In the genomic region with DNA sequence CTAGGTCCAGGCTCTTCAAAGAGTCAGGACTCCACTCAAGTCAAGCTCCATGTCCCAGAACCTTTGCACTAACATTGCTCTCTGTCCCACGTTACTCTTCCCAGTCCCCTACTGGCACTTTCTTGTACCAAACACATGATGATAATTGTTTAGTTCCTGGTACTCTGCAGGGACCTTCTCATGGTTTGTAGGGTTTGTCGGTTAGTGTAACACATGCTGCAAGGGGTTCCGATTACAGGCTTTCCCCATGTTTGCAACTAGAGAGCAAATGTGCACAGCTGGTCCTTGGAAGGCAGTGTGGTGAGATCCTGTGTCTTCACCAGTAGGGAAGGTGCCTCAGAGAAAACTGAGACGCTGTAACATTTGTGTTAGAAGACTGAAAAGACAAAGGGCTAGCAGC, we compare ENCODE assay signal across 8 mouse cellular contexts. TPM values are rescaled to one million over a fixed set of nuclear protein-coding genes. Genes with fewer than 3 reads are reported as not detected.
DNase-seq lines count a peak whose midpoint lies in the region; ATAC-seq lines count a peak whose summit lies in the region.

No protein-coding gene starts in this region.

- no peak for DNase-seq in heart, embryonic 10.5 days (ENCODE audit: low spot score)
- no peak for DNase-seq in heart, adult 8-10 months (ENCODE audit: low spot score)
- DNase-seq in retina, embryonic 14.5 days (ENCODE audit: low spot score) = peak; percentile 19
- DNase-seq in retina, postnatal 1 day = no peak
- no peak for DNase-seq in intestine, embryonic 14.5 days (ENCODE audit: low spot score)
- no peak for DNase-seq in layer of hippocampus, adult 8-10 months (ENCODE audit: low spot score in 2 of 2)
- no peak for DNase-seq in B cell, adult 2 months
- no peak for DNase-seq in cerebellum, postnatal 36 days

- H3K4me2 ChIP-seq in intestine, embryonic 14.5 days (ENCODE audit: low read length) = peak overlapping the region; percentile 28

- H3K9ac ChIP-seq in intestine, embryonic 14.5 days (ENCODE audit: low read length) = no peak overlapping the region

- no peaks in the 10 kb centered on the region for H3K36me3 ChIP-seq in heart, embryonic 10.5 days
- no peaks in the 10 kb centered on the region for H3K36me3 ChIP-seq in intestine, embryonic 14.5 days (ENCODE audit: control insufficient read depth, insufficient read depth, low read length)

- peak overlapping the region; percentile 82 for H3K27ac ChIP-seq in heart, embryonic 10.5 days
- peak overlapping the region; percentile 84 for H3K27ac ChIP-seq in intestine, embryonic 14.5 days (ENCODE audit: low read depth)

- no peak for ATAC-seq in intestine, embryonic 14.5 days (replicated peaks; ENCODE audit: low FRiP score, low TSS enrichment, low read depth)

- no peaks in the 10 kb centered on the region for H3K9me3 ChIP-seq in heart, embryonic 10.5 days
- no peaks in the 10 kb centered on the region for H3K9me3 ChIP-seq in intestine, embryonic 14.5 days (ENCODE audit: control insufficient read depth, low read length)

- peaks cover 45% of the 10 kb centered on the region for H3K4me1 ChIP-seq in heart, embryonic 10.5 days
- H3K4me1 ChIP-seq in intestine, embryonic 14.5 days (replicated peaks; ENCODE audit: control insufficient read depth, insufficient read depth, low read length) = peaks cover 11% of the 10 kb centered on the region; the same call in 1 of the 2 replicates

- H3K27me3 ChIP-seq in heart, embryonic 10.5 days (ENCODE audit: insufficient read depth, poor library complexity, severe bottlenecking) = no peaks in the 10 kb centered on the region
- H3K27me3 ChIP-seq in intestine, embryonic 14.5 days (replicated peaks; ENCODE audit: control insufficient read depth, insufficient read depth, low read length) = no peaks in the 10 kb centered on the region

- 61% methylated on average over 4 of the region's 4 CpGs for WGBS in heart, embryonic 10.5 days
- WGBS in intestine, embryonic 14.5 days = 31% methylated on average over 4 of the region's 4 CpGs

- H3K4me3 ChIP-seq in heart, embryonic 10.5 days = no peak overlapping the region; the same call in 1 of the 2 replicates
- no peak overlapping the region for H3K4me3 ChIP-seq in intestine, embryonic 14.5 days (ENCODE audit: low read depth, low read length)

RNA-seq across cellular contexts. Expression of a gene that starts 8.6 kb away (rescaled TPM):
- 515 and 584 TPM in 2 replicates for polyA plus RNA-seq in heart, embryonic 10.5 days (2016; fragmentation: Nextera tagmentation; extraction: Ambion mirVana)
- 100 to 1,000 TPM; 344 to 366 (median 354) TPM for total RNA-seq in heart, adult 8-10 months (2022)
- polyA plus RNA-seq in intestine, embryonic 14.5 days (2014; fragmentation: Nextera tagmentation; extraction: Ambion mirVana) = 671 and 756 TPM in 2 replicates
- 100 to 1,000 TPM; 261 to 316 (median 281) TPM for total RNA-seq in layer of hippocampus, adult 8-10 months (2022)
